Mouse (Mus musculus) brain, embryonic 14.5 days (tissue): ENCODE data around the gene Cdh13.

ENCODE experiments used
- CTCF ChIP-seq: fragments of 200-500 bp; IDR thresholded peaks from 2 replicates; pipeline ENCODE4 v1.5.1; 2012; ENCODE audit warnings: inconsistent platforms, mild to moderate bottlenecking, moderate library complexity, borderline replicate concordance; ENCODE audit not compliant: insufficient read depth, insufficient read length; ENCODE audit errors: extremely low read depth
- POLR2A ChIP-seq: fragments of 200-500 bp; IDR thresholded peaks from 2 replicates; pipeline ENCODE4 v1.6.1; 2012; ENCODE audit warnings: mild to moderate bottlenecking, inconsistent platforms, borderline replicate concordance; ENCODE audit not compliant: poor library complexity, insufficient read depth, insufficient read length, severe bottlenecking; ENCODE audit errors: extremely low read depth

- TF ChIP-seq CTCF (no peak), POLR2A (no peak)
These were observed 328.0 kb downstream of the Cdh13 start for GRCm38 (mm10) chr8:118611551-118611950.
